Mouse (Mus musculus) cerebral cortex, adult 2 months (tissue): Measurements from ENCODE around the gene Tcp11.

Experiments
- WGBS: fragments of 180-500 bp; shearing (Covaris S2); methylation state at CpG from one replicate; pipeline ENCODE4 v1.1.7; 2018; 5-methylcytosine and 5-hydroxymethylcytosine counted together

Gene Tcp11

GRCm38 (mm10) chr17:28040620-28041019, 39.8 kb downstream of the Tcp11 start:
- 48% methylated on average over 16 of the region's 16 CpGs for WGBS

DNA sequence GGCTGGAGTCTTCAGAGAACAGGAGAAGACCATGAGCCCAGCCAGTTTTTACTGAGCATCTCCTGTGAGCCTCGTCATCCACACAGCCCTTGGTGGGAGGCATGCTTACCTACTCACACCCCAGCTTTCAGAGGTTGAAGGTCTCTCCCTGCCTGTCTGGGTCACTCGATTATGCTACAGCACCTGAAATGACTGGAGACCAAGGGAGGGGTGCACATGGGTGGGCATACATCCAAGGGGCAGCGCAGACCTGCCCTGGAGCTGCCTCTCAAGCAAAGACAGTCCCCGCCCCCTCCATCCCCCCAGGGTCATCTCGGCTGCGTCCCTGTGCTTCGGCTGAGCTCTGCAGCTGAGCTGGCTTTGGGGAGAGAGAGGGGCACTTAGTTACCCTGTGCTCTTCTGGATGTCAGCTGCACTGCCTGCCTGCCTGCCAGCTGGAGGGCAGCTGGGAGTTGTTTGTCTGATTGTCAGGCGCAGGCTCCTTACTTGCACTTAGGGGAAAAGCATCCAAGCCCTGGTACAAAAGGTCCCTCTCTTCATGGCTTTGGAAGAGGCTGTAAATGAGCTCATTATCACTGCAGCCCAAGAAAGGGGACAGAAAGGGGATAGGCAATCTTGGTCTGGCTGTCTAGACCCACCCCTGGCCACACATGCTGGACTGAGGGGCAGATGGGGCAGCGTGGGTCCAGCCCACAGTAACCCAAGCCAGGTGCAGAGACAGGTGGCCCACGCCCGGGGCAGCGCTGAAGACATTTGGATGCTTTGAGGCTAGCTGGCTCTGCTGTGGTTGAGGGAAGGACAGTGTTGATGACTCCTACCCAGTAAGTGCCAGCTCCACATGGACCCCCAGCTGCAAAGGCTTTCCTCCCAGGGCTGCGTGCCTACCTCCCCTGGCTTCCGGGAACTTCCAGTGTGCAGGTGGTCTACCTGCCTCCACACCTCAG, 43.4 kb downstream of the Tcp11 start:
- 70% methylated on average over 14 of the region's 14 CpGs for WGBS

DNA sequence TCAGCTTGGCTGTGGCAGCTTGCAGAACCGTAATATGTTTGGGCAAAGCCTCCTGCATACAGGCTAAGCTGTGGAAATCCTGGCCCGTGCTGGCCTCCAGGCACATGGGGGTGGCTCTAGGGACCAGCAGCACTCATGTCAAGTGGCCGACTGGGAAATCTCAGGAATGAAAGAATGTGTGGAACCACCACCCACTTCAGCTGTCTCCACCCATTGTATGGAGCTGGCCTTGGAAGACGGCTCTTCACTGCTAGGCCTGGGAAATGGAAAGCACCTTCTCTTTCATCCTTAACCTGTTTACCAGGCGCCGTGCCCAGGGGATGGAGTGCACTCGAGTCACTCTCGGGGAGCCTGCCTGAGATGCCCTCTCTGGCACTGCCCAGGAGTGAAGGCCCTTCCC, 45.5 kb downstream of the Tcp11 start:
- WGBS, result 71% methylated on average over 8 of the region's 8 CpGs

DNA sequence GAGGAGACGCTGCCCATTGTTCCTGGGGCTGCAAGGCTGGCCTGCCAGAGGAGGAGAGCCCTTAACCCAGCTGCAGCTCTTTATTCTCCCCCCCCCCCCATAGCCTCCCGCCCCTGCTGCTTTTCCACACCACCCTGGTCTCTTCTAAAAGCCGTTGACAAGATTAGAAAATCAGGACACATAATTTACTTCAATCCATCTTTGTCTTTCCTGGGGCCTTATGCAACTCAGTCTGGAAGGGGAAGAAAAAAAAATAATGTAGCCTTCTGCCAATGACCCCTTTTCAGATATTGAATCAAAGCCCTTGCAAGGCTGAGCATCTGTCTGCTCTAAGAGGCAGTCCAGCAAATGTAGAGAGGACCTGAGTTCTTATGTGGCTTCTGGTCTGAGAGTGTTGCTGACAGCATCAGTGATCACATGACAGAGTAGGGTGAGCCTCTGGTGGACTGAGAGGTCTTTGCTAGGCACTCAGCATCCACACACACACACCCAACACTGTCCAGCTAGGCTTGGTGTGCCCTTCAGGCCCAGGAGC, 47.3 kb downstream of the Tcp11 start:
- WGBS, result 40% methylated on average over 3 of the region's 3 CpGs

- WGBS, result 72% methylated on average over 10 of the region's 10 CpGs
Observed at GRCm38 (mm10) chr17:28032219-28032618, 48.2 kb downstream of the Tcp11 start.

DNA sequence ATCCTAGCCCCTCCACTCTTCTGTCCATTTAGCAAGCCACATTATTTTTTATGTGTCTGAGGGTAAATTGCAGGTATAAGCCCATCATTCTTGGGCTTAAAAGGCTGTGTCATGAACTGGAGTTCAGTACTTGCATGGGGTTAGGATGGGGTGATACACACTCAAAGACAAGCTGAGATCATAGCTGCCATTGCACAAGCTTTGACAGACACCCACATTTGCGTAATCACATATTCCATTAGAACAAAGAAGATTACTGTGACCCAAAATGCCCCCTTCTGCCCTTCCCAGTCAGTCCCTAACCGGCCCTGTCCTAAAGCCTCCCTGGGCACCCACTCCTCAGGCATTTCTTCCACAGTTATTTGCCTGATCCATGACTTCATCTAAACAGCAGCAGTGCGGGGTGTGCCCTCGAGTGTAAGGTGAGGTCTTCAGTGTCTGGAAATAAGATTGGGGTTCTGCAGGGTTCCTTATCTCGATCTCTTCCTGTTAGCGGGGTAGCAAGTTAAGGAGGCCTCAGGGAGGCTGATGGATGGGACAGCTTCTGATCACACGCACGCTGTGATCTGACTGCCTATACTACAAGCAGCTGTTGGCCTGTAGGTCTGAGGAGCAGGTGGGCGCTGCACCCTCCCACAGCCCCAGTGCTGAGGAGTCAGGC, 49.0 kb downstream of the Tcp11 start:
- 70% methylated on average over 9 of the region's 9 CpGs for WGBS

- 40% methylated on average over 10 of the region's 10 CpGs for WGBS
Observed at GRCm38 (mm10) chr17:28030446-28030845, 50.0 kb downstream of the Tcp11 start.

DNA sequence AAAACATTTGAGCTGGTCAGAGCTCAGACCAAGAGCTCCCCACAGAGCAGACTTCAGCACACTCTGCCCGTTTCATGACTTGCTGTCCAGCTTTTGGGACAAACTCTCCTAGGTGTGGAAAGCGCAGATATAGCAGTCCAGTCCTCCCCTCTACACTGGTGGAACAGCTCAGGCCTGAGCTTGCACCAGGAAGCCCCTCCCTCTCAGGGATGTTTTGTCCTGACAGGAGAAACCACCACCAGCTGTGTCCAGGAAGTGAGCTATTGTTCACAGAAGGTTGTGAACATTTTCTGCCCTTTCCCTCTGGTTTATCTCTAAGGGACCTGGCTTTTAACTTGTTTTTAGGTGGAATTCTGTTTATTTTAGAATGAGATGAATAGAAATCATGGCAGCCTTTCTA, 51.1 kb downstream of the Tcp11 start:
- 91% methylated on average over 2 of the region's 2 CpGs for WGBS

GRCm38 (mm10) chr17:28028236-28028635, 52.2 kb downstream of the Tcp11 start:
- 76% methylated on average over 10 of the region's 10 CpGs for WGBS

GRCm38 (mm10) chr17:28027197-28027596, 53.2 kb downstream of the Tcp11 start:
- WGBS, result 95% methylated on average over 6 of the region's 6 CpGs

DNA sequence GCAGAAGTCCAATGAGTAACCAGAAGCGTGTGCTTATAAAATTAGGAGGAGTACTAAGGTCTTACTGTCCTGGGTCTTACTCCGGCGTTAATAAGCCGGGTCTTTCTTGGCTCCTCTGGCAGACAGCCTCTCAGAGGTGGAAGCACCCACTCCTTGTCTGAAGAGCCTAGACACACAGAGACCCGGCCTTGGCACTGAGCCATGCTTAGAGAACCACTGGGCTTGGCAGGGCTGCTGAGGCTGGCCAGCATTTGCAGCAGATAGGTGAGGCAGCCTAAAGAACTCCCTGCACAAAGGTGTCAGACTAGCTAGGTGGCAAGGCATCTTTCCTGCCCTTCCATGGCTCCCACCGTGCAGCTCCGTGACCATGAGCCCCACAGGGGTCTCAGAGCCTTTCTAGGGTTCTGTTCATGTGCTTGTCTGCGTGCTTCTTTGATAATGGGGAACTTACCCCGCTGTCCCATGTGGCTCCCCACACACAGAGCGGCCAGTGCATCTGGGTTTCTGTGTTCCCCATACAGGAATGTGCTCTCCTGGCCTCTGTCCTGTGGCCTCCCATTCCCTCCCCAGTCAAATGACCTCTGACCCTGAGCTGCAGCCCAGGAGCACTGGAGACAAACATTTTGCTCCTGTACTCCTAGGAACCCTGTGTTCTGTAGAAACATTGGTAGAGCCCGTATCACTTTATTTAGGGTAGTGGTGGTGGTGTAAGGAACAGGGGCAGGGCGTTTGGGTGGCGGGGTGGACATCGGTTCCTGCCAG, 54.1 kb downstream of the Tcp11 start:
- 61% methylated on average over 14 of the region's 14 CpGs for WGBS

DNA sequence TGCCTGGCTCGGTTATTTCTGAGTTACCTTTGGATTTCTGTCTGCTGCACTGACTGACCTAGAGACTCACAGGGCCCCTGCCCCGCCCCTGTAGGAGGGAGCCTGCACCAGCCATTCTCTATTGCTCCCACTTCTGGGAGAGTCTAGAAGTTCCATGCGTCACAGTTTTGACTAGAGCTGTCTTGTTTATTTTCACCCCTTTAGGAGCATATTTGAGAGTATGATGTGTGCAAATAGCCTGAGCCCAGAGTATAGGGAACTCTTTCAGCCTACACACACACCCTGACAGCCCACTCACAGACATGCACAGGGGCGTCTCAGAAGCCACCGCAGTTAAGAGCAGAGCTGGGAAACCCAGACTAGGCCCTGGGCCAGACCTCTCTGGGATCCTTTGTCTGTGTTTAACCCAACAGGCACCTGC, 54.9 kb downstream of the Tcp11 start:
- 32% methylated on average over 5 of the region's 5 CpGs for WGBS

DNA sequence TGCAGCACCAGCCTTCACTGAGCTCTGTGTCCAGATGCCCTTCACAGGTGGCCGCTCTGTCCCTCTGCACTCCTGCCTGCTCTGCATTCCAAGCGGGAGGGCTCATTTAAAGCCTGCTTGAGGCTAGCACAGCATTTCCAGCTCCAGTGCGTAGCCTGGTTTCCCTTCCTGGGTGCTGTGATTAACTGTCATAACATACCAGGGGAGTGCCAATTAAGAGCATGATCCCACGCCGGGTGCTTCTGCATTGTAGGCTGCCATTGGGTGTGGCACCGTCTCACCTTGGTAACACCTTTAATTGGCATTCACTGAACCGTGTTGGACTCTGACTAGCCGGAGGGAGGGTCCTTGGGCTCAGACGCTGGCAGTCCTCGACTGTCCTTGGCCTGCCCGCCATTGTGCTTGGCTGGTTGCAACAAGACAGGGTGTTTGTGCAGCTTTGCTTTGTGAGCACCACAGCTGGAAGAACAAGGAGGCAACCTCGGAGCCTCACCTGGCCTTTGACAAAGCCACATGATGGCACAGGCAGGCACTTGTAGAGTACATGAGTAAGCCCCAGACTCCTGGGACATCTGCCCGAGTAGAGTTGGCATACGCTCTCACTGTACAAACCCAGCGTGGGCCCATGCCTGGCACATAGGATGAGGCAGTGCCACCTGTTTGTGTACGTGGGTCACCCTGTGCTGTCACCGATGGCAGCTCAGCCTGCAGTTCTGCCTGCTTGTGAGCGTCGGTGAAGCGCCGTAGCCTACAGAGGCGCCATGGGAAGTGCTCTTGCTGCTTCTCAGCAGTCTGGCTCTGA, 57.4 kb downstream of the Tcp11 start:
- WGBS, result 63% methylated on average over 22 of the region's 22 CpGs

DNA sequence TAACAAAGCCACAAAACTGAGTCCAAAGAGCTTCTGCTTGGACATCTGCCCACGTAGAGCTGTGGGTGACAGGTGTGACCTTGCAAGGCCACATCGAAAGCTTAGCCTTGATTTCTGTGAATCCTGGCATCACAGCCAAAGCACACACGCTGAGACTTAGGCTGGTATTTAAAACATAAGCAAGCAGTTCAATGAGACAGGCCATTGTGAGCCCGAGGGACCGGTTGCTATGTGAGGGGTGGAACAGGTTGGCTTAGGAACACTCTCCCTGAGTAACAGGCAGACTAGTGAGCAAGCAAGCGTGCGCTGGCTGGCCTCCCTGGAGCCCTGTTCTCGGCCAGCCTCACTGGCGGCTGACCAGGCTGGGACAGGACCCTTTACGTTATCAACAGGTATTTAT, 58.5 kb downstream of the Tcp11 start:
- 62% methylated on average over 10 of the region's 10 CpGs for WGBS

DNA sequence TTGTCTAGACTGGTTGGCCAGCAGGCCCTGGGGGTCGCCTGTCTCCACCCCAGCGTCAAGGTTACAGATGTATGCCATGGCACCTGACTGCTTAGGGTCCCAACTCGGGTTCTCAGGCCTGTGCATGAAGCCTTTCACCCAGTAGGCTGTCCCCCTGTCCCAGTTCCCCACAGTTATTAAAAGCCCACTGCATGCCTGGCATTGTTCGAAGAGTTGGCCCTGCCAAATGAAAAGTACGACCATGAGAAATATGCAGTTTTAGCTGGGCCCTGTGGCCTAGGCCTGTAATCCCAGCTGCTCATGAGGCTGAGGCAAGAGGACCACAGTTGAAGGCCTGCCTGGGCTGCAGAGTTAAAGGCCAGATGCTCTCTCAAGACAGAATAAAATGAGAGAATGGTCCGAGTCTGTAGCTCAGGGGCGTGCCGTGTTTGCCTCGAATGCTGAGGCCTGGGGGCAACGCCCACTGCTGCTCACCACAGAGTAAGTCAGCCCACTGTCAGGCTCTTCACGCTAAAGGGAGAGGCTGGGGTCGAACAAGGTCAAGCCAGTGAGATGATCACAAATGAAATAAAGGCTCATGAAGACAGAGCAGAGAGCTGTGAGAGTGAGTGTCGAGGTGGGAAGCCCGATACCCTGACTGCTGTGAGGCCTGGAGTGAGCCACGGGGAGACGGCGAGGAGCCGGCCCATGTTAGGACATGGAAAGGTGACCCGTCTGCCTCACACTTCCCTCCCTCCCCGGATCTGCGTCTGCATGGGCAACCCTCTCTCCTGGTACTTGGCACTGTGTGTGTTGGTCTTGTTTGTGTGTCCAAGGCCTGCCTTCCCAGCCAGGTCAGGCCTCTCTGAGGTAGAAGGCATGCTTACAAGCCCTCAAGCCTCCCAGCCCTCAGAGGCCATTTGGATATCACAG, 60.4 kb downstream of the Tcp11 start:
- WGBS, result 81% methylated on average over 21 of the region's 21 CpGs

GRCm38 (mm10) chr17:28018776-28019175, 61.7 kb downstream of the Tcp11 start:
- WGBS, result 75% methylated on average over 11 of the region's 11 CpGs

GRCm38 (mm10) chr17:28018344-28018743, 62.1 kb downstream of the Tcp11 start:
- 77% methylated on average over 6 of the region's 6 CpGs for WGBS
